Mouse (Mus musculus): Measurements from ENCODE around the gene Adamtsl1. TPM values are rescaled to one million over a fixed set of nuclear protein-coding genes. Genes with fewer than 3 reads are reported as not detected.

Adamtsl1 gene
- total RNA-seq, 1 experiment: 6.3 TPM

- Histone ChIP-seq H3K4me1 (ENCODE audit: control insufficient read depth in 2 of 2, insufficient read depth in 2 of 2, low read length in 2 of 2, poor library complexity in 1 of 2) (no peaks in the 10 kb centered on the region), H3K36me3 (ENCODE audit: control insufficient read depth, insufficient read depth, low read length, poor library complexity, severe bottlenecking) (no peaks in the 10 kb centered on the region), H3K4me3 (ENCODE audit: insufficient read depth in 1 of 2, low read depth in 1 of 2, low read length in 2 of 2, poor library complexity in 1 of 2, severe bottlenecking in 1 of 2) (no peak overlapping the region), H3K27ac (ENCODE audit: insufficient read depth, low read depth, low read length, poor library complexity, severe bottlenecking) (no peak overlapping the region), H3K9ac (ENCODE audit: insufficient read depth, low read depth, low read length, poor library complexity, severe bottlenecking) (no peak overlapping the region), H3K9me3 (ENCODE audit: control insufficient read depth, insufficient read depth, low read depth, low read length) (no peaks in the 10 kb centered on the region)
- TF ChIP-seq MAFK (IDR thresholded peaks at IDR 0.05; ENCODE audit: insufficient read depth, low read depth, low read length): no peak
- TF ChIP-seq HCFC1 (IDR thresholded peaks at IDR 0.05; ENCODE audit: borderline replicate concordance, insufficient read depth, low read length): no peak
- TF ChIP-seq ZNF384 (IDR thresholded peaks at IDR 0.05; ENCODE audit: low read depth, low read length): no peak
- no peak for TF ChIP-seq CHD2 (IDR thresholded peaks at IDR 0.05; ENCODE audit: low read depth, low read length)
- TF ChIP-seq ZC3H11A (IDR thresholded peaks at IDR 0.05; ENCODE audit: borderline replicate concordance, low read depth, low read length): no peak
- DNase-seq (ENCODE audit: low read depth, low spot score): no peak
- in situ Hi-C loops (cut with MboI; ENCODE audit: low sequenced_read_pairs in 2 of 2, unreplicated experiment in 2 of 2): no loop called here
Measured at GRCm38 (mm10) chr4:86020372-86021090, 506.6 kb downstream of the Adamtsl1 start.

- in situ Hi-C loops (cut with MboI; ENCODE audit: low sequenced_read_pairs in 2 of 2, unreplicated experiment in 2 of 2): no loop called here
- Histone ChIP-seq H3K36me3 (ENCODE audit: control insufficient read depth, insufficient read depth, low read length, poor library complexity, severe bottlenecking) (no peaks in the 10 kb centered on the region), H3K9me3 (ENCODE audit: control insufficient read depth, insufficient read depth, low read depth, low read length) (no peaks in the 10 kb centered on the region), H3K4me3 (ENCODE audit: insufficient read depth in 1 of 2, low read depth in 1 of 2, low read length in 2 of 2, poor library complexity in 1 of 2, severe bottlenecking in 1 of 2) (no peak overlapping the region), H3K9ac (ENCODE audit: insufficient read depth, low read depth, low read length, poor library complexity, severe bottlenecking) (no peak overlapping the region), H3K4me1 (ENCODE audit: control insufficient read depth in 2 of 2, insufficient read depth in 2 of 2, low read length in 2 of 2, poor library complexity in 1 of 2) (no peaks in the 10 kb centered on the region), H3K27ac (ENCODE audit: insufficient read depth, low read depth, low read length, poor library complexity, severe bottlenecking) (no peak overlapping the region)
- TF ChIP-seq ZC3H11A (IDR thresholded peaks at IDR 0.05; ENCODE audit: borderline replicate concordance, low read depth, low read length) (peak; percentile 16; the same call in 1 of the 2 replicates), HCFC1 (IDR thresholded peaks at IDR 0.05; ENCODE audit: borderline replicate concordance, insufficient read depth, low read length) (no peak), CHD2 (IDR thresholded peaks at IDR 0.05; ENCODE audit: low read depth, low read length) (no peak), ZNF384 (IDR thresholded peaks at IDR 0.05; ENCODE audit: low read depth, low read length) (peak; percentile 77)
- DNase-seq (ENCODE audit: low read depth, low spot score): no peak
Measured at GRCm38 (mm10) chr4:86024573-86025160, 510.7 kb downstream of the Adamtsl1 start.

GRCm38 (mm10) chr4:86029486-86029885 lies 515.5 kb downstream of the Adamtsl1 start:
- in situ Hi-C loops (cut with MboI; ENCODE audit: low sequenced_read_pairs in 2 of 2, unreplicated experiment in 2 of 2): no loop called here
- Histone ChIP-seq H3K4me1 (ENCODE audit: control insufficient read depth in 2 of 2, insufficient read depth in 2 of 2, low read length in 2 of 2, poor library complexity in 1 of 2) (no peaks in the 10 kb centered on the region), H3K4me3 (ENCODE audit: insufficient read depth in 1 of 2, low read depth in 1 of 2, low read length in 2 of 2, poor library complexity in 1 of 2, severe bottlenecking in 1 of 2) (no peak overlapping the region), H3K9me3 (ENCODE audit: control insufficient read depth, insufficient read depth, low read depth, low read length) (no peaks in the 10 kb centered on the region), H3K27ac (ENCODE audit: insufficient read depth, low read depth, low read length, poor library complexity, severe bottlenecking) (no peak overlapping the region), H3K9ac (ENCODE audit: insufficient read depth, low read depth, low read length, poor library complexity, severe bottlenecking) (no peak overlapping the region), H3K36me3 (ENCODE audit: control insufficient read depth, insufficient read depth, low read length, poor library complexity, severe bottlenecking) (no peaks in the 10 kb centered on the region)
- TF ChIP-seq ZC3H11A (IDR thresholded peaks at IDR 0.05; ENCODE audit: borderline replicate concordance, low read depth, low read length): no peak
- no peak for DNase-seq (ENCODE audit: low read depth, low spot score)

GRCm38 (mm10) chr4:86030208-86030607 lies 516.2 kb downstream of the Adamtsl1 start:
- no peak overlapping the region for H3K4me3 ChIP-seq (ENCODE audit: insufficient read depth in 1 of 2, low read depth in 1 of 2, low read length in 2 of 2, poor library complexity in 1 of 2, severe bottlenecking in 1 of 2)
- H3K27ac ChIP-seq (ENCODE audit: insufficient read depth, low read depth, low read length, poor library complexity, severe bottlenecking): no peak overlapping the region
- DNase-seq (ENCODE audit: low read depth, low spot score): no peak
- no peaks in the 10 kb centered on the region for H3K4me1 ChIP-seq (ENCODE audit: control insufficient read depth in 2 of 2, insufficient read depth in 2 of 2, low read length in 2 of 2, poor library complexity in 1 of 2)
- no peaks in the 10 kb centered on the region for H3K36me3 ChIP-seq (ENCODE audit: control insufficient read depth, insufficient read depth, low read length, poor library complexity, severe bottlenecking)
- in situ Hi-C loops (cut with MboI; ENCODE audit: low sequenced_read_pairs in 2 of 2, unreplicated experiment in 2 of 2): no loop called here
- TF ChIP-seq ZNF384 (IDR thresholded peaks at IDR 0.05; ENCODE audit: low read depth, low read length): no peak
- no peak for TF ChIP-seq MAFK (IDR thresholded peaks at IDR 0.05; ENCODE audit: insufficient read depth, low read depth, low read length)
- no peak for TF ChIP-seq CHD2 (IDR thresholded peaks at IDR 0.05; ENCODE audit: low read depth, low read length)
- no peak for TF ChIP-seq ZC3H11A (IDR thresholded peaks at IDR 0.05; ENCODE audit: borderline replicate concordance, low read depth, low read length)
- TF ChIP-seq HCFC1 (IDR thresholded peaks at IDR 0.05; ENCODE audit: borderline replicate concordance, insufficient read depth, low read length): no peak
- no peaks in the 10 kb centered on the region for H3K9me3 ChIP-seq (ENCODE audit: control insufficient read depth, insufficient read depth, low read depth, low read length)
- no peak overlapping the region for H3K9ac ChIP-seq (ENCODE audit: insufficient read depth, low read depth, low read length, poor library complexity, severe bottlenecking)

Data from ES-E14 (cell line).